Mouse (Mus musculus): ENCODE measurements at regions not wholly inside any gene's neighbourhood (a gene's known extent, or its start where the extent isn't known, plus 50 kb on each side); places are given as distances from the start of the nearest gene placed in this dataset.

DNA sequence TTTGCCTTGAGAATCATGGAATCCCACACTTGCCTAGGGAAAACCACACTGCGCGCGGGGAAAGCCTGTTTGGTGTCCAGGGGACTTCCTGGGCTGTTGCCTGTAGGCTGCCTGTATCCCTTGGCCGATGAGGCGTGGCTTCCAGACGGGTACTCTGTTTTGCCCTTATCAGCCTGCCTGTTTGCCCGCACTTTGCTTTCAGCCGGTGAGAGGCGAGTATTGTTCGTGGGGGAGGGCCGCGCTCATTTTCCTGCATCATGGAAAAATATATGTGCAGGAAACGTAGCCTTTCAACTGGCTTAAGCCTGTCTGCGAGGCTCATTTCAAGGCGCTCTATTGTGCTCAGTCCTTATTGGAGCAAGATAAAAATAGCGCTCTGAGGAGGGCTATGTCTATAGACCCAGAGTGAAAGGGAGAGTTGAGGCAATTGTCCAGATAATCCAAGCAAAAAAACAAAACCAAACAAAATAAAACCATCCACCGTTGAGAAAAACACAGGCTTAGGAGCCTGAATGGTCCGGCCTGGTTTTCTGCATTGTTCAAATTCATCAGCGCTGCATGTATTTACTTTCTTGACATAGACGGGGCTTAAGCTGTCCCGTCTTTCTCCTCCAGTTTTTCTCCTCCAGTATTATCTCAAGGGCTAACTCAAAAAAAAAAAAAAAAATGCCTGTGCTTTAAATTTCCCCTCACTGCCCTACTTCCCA lies 67.9 kb downstream of the Klf5 start:
- DNase-seq = no peak

DNA sequence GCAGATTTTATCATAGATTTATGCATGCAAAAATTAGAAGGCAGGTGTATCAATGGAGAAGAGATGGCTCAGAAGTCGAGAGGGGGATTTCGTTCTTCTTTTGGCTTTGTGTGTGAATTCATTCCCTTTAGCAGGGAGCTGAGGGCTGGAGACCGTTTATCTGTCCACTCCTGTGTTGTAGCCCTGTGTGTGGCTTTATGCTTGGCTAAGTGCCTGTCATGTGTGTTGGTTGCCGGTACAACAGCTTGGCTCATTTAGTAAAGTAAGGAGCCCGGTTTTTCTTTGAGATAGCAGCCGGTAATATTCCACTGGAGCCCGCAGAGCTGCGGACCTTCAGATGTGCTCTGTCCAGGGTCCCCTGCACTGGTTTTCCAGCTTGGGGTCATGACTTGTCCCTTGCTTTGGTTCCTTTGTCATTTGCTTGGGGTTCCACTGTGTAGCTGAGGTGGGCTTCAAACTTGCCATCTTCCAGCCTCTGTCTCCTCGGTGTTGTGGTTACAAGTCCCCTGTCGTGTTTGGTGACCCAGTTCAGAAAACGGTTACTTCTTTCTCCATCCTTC lies 68.6 kb downstream of the Klf5 start:
- DNase-seq = no peak

DNA sequence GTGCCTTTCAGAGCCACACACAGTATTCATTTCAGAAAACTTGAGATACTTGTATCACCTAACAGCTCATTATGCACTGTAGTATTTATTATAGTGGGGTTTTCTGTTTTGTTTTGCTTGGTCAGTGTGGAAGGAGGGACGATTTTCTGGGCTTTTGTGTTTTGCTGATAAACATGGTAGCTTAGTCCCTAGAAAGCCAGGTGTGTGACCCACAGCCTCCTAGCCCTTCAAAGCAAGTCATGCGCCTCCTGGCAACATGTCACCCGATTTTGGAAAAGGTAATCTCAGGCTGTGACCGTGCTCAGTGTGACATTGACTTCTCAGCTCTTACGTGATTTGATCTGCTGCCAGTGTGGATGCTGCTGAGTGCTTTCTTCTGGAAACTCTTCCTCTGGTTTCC lies 70.9 kb downstream of the Klf5 start:
- no peak for DNase-seq

DNA sequence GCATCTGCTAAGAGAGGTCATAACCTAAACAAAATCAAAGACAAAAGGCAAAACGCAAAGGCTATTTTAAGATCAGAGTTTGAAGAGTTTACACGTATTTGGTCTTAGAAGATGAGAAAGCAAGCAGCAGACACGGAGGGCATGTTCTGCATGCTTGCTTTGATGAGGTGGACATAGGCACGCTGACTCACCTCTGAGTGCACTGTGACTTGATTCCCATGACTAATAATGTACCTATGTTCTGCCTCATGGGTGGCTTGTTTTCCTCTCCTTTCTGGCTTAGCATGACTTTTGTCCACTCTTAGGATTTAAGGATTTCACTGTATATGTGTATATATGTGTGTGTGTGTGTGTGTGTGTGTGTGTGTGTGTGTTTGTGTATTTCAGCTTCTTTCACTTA lies 75.2 kb downstream of the Klf5 start:
- no peak for DNase-seq

DNA sequence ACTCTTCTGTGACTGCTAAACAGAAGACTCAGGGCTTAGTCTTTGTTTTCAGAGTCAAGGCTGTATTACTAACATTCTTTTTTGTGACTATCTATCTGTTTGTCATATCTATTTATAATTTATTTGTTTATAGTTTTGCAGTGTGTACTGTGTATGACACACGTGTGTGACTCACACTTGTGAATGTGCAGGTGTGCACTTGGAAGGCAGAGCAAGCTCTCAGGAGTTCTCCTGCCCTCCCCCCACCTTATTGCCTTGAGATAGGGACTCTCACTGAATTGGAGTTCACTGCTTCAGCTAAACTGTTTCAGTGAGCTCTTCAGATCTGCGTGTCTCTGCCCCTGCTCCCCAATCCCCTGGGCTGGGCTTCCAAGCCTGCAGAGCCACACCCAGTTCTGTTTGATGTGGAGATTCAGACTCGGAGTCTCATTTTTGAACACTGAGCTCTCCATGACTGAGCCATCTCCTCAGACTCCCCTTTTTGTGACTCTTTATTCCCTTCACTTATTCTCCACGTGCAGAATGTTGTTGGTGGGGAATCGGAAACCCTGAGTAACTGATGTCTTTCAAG lies 76.6 kb downstream of the Klf5 start:
- DNase-seq = no peak

DNA sequence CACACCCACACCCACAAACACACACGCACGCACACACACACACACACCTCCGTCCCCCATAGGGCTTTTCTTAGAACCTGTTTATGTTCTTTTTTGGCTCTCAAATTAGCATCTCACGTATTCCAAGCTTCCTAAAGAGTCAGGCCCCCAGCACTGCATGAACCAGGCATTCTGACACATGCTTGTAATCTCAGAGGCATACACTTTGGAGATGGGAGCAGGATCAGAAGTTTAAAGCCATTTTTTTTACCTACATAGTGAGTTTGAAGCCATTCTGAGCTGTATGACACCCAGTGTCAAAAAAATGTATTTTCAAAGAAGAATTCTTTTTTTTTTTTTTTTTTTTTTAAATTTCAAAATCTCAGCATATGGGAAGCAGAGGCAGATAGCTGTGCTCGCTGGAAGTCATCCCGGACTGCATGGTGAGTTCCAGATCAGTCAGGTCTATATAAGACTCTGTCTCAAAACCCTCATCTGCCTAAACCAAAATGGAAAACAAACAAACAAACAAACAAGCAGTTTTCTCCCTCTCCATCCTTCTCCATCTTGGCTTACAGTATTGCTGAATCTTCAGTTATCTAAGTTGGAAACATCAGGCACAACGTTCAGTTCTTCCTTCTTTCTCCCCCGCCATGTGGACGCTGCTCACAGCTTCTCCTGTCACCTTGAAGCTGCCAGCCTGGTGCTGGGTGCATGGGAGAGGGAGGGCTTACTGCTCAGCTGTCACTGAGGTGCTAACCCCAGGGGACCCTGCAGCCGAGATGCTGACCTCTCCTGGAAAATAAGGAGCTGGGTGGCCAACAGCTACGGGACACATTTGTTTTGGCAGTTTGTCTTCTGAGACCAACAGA lies 78.4 kb downstream of the Klf5 start:
- no peak for DNase-seq

DNA sequence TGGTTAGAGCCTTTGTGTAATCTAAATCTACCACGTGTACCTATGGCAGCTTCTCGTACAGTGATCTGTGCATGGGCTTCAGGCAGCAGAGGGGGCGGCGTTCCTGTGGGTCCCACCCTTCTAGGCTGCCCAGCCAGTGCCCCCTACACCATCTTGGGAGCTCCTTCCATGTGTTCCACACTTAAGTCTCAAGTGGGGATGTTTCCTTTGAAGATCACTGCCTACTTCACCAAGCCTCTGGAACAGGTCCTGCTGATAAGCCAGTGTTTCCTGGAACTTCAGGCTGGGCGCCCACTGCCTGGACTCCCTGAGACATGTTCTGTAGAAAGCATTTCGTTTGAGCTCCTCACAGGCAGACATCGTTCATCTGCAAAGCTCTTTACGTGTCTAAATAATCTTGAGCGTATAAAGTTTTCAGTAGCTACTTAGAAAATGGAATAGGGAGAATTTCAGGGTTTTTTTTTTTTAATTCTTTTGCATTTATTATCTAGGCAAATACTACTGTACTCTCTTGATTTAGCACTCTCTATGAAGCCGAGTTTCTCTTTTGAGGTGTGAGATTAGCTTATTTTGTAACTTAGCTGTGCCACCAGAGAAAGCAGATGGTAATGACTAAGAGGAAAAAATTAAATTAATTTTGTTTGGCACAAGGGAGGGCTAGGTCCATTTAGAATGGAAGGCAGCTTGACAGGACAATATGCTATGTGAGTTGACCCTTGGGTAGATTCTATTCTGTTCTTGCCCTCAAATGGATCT lies 82.9 kb downstream of the Klf5 start:
- DNase-seq = no peak

DNA sequence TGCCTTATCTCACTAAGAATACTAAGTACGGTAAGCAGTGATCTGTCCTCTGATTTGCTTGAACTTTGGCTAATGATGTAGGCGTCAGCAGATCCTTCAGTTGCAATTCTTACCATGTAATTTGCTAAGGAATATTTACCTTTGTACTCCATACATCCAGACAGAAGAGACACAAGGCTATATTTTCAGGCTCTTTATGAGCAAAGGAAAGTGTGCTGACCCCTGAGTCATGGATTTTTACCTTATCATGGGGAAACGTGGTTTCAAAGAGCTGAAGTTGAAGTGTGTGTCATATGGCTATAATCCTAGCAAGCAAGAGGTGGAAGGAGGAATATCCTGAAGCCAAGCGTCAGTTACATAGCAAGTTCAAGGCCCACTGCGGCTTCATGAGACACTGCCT lies 83.6 kb downstream of the Klf5 start:
- DNase-seq = no peak

DNA sequence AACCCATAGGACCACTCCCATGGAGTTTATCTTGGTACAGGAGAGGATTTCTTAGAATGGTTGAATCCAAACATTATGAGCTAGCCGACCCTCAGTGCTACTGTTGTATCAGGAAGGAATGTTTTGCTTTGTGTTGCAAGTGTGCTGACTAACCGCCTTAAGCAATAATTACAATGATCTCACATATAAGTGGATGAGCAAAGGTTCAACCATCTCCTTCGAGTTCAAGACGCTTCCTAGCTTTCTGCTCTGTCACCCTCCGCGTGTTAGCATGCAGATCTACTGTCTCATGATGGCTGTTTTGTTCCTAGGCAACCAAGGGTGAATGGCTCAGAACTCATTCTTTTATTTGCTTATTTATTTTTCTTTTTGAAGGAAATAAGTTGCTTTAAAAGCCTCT lies 84.7 kb downstream of the Klf5 start:
- no peak for DNase-seq

DNA sequence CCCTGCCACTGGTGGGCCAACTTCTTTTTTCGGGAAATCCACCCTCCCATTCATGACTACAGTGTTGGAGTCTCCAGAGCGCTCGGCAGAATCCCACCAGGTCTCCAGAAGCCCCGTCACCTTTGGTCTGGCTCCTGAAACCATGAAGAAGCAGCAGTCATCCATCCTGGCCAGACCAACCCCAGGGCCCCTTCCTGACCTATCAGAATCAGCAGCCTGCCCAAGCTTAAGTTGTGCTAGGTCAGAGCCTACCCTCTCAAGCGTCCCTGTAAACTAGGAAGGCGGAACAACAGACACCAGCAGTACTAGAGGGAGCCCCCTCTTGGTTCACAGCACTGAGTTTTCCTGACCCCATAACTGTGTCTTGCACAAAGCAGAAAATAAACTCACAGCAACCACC lies 89.1 kb downstream of the Klf5 start:
- DNase-seq = no peak

DNA sequence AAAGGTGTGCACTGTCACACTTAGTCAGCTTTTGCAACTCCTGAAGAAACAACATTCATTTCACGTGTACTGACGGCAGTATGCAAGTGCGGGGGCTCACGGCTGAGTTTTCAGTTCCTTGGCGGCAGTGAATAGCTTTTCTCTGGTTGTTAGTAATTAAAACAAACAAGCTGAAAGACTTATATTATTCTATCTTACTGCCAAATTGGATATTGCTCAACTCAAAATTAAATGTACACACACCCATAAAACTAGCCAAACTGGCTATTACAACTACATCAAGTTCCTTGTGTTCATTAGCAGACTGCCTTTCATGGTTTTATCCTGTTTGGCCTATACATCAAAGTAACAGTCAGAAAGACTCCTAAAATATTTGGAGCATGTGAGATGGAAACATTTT lies 90.8 kb downstream of the Klf5 start:
- DNase-seq = no peak

DNA sequence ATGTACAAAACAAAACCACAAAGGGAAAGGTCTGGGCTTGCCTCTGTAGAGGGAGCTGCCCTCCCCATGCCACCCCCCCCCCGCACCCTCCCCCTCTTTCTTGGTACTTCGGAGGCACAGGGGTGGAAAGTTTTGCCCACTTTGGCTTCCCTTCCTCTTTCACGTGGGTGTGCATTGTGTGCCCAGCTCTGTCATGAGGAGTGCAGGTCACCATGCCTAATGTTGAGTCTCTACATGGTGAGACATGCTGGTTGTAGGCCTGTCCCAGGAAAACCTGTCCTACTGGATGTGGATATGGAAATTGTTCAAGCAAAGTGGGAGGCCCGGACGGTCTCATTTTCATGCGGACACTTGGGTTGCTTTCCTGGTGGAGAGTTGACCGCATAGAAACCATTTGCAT lies 93.2 kb downstream of the Klf5 start:
- DNase-seq = no peak

DNA sequence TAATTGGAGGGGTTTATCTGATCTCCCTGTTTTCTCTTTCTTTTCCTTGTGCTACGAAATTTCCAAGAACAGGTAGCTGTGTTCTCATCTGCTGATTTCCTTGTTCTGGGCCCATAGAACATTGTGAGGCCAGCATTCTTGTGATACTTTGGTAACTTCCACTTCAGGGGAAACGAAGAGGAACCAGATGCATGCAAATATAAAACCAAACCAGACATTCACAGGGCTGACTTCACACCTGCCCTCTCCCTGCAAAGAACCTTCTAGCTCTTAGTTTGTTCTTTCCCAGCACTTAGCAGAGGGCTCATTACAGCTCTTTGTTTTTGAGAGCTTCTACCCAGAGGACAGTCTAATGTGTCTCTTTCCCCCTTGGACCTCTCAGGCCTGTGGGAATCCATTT lies 94.3 kb downstream of the Klf5 start:
- no peak for DNase-seq

DNA sequence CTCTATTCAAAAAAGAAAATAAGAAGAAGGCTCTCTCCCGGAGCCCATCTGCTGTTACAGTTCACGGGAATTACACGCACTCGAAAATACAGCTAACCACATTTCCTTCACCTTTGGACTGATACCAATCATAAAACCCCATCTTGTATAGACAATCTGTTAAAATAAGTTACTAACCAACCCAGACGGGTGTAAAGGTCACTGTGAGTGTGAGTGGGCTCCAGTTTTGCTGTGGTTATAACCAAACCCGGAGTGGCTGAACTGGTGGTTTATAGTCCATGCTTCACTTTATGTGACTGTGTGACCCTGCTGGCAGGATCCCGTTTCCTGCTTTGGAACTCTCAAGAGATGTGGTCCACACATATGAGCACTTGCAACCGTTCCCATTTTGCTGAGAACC lies 95.1 kb downstream of the Klf5 start:
- no peak for DNase-seq

DNA sequence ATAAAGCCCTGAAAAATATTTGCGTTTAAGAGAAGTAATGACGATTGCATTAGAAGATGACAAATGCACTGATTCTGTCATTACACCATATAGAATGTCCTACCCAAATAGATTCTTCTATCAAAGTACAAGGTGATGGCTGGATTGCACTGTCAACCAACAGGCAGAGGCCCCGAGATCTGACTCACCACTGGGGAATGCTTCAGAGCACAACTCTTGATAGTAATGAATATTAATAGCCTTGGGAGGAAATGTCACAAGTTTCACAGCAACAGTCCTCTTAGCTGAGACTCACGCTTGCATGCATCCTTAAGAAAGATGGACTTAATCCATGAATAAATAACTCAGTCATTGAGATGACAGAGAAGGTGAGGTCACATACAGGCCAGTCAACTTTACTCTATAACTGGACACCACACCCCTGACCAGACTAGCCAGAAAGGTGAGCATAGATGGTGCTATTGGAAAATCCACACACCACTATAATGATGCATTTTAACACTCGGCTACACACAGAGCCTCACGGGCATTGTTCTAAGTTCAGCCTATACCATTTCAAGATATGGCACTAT lies 104.8 kb downstream of the Klf5 start:
- no peak for DNase-seq

DNA sequence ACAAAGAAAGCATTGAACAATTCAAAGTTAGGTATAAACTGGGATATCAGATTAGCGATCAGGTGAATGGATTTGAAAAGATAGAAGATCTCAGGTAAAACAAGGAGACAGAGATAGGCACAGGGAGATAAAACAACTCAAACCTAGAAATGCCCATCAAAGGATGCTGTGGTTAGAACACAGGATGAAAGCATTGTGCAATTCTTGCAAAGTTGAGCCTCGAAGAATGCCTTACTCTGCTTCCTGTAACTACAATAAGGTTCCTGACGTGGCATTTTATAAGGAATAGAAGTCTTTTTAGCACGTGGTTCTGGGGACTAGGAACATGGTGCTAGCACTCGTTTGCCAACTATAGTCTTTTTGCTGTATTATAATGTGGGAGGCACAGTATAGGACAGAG lies 106.7 kb downstream of the Klf5 start:
- DNase-seq = no peak

DNA sequence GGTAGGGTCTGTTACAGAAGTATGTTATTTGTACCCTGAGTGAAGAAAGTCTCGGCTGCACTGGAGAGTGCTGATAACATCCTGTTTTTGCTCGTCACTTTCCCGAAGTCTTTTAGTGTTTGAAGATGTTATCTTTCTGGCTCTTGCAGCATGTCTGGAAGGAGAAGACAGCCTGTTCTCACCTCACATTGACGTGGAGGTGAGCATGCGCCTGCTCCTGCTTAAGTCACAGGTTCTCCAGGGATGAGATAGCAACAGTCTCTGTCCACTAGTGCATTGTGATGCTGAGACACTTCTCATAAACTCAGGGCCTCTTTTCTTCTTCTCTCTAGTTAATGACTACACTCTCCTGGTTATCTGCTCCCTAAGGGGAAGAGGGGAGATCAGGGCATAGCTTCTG lies 113.3 kb downstream of the Klf5 start:
- no peak for DNase-seq

DNA sequence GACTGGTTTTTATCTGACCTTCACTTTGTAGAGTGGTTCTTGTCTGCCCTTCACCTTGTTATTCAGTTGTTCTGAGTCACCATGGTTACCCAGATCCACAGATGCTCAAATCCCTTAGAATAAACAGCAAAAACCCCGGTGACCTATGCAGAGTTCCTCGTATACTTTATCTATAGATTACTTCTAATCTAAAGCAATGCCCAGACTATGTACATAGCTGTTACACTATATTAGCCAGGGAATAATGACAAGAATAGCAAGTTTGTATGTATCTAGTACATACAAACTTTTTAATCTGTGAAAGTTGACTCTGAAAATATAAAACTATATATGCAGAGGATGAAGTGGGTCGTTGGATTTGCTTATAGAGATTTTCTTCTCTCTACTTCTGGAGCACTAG lies 117.7 kb downstream of the Klf5 start:
- no peak for DNase-seq

DNA sequence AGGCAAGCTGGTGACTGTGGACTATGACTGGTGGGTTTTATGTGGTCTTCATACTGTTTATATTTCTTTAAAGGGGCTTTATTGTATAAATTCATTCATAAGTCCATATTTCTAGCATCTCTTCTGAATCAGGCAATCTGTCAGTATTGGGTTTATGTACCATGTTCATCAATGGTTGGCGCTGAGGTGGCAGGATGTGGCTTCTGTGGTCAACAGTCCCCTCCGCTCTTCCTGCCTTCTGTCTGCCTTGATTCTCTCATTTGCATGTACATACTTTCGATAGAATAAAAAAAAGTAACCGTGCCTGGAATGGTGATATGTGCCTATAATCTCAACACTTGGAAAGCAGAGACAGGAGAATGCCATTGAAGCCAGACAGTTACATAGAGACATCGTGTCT lies 120.5 kb downstream of the Klf5 start:
- no peak for DNase-seq

DNA sequence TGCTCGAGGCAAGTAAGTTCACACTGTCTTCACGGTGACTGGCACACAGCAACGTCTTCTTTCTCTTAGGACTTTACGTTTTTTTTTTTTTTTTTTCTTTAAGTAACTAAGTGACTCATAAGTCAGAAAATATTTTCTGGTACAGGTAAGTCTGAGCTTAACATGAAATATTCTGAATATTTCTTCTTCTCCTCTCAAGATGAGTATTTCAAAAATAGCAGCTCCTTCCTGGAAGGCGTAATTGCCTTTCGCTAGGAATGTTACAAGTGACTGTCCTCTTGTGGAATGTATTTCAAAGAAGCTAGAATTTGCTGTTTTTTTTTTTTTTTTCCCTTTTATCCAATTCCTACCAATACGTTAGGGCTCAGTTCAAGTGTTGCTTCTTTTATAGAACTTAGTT lies 124.8 kb downstream of the Klf5 start:
- DNase-seq = no peak

DNA sequence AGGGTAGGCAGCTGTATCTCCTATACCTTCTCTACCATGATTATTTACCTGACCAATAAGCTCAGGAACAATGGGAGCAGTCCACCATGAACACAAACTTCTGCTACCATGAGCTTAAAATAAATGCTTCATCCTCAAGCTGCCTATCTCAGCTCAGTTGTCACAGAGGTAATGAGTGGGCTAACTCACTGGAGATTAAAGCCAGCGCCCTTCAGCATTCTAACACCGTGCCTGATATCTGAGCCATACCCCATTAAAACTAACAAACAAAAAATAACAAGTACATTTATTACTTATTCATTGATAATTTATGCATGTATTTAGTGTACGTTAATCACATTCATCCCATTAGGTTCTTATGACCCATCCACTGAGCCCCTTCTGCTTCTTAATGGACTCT lies 128.6 kb downstream of the Klf5 start:
- no peak for DNase-seq

DNA sequence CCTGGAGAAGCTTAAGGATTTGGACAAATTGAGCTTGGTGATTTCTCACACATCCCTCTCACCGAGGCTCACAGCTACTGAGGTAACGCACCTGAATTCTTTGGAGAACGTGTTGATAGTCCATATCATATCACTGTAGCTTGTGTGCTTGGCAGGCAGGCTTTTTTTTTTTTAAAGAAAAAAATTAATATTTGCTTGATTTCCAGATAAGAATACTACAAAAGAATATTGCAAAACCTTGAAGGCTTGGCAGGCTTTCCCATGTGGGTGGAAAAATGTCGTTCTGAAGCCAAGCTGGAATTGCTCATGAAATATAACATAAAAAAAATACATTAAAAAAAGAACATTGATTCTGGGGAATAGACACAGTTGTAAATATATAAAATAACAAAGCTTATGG lies 131.8 kb downstream of the Klf5 start:
- no peak for DNase-seq

DNA sequence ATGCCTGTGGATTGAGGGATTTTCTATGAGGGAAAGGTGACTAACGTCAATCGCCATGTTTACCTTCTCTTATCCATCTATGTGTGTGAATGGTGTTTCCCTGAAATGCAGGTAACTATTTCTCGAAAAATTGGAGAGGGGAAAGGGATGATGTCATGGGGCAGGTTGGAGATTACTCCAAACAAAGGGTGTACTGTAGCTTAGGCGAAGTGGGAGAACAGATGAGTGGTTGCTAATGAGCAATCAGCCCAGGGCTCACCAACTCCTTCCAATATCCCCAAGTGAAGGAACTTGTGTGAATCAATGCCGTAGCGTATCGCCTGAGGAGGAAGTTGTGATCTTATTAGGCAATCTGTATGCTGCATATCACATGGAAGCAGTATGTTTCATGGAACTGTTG lies 133.2 kb downstream of the Klf5 start:
- DNase-seq = no peak

All from cerebellum, adult 9-11 months (tissue).